In the genomic region with DNA sequence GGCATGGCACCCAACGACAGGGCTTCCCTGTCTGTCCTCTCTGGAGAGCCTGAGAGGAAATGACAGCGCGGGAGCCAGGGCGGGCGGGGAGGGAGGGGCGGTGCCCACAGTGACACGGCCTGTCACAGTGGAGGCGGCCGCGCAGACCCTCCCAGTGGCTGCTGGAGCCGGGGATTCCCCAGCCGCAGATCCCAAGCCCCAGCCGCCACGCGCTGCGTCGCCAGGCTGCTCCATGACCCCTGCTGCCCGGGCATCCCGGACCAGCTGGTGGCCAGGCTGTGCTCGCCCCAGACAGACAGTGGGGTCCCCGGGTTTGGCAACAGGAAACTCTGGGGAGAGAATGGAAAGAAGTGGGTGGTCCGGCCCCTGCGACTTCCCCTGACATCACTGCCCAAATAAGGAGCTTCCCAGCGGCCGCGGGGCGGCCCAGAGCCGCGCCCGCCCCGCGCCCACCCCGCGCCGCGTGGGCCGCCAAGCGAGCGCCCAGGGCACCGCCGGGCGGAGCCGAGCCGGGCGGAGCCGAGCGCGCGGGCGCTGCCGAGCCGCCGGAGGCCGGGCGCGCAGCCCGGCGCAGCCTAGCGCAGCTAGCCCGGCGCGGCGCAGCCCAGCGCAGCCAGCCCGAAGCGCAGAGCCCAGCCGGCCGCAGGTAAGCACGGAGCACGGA, we compare ENCODE assay signal across 9 mouse cellular contexts. TPM values are rescaled to one million over a fixed set of nuclear protein-coding genes. Genes with fewer than 3 reads are reported as not detected.
A peak's percentile ranks its signal among the peaks of the same experiment; 100 is the strongest.
DNase-seq lines count a peak whose midpoint lies in the region; ATAC-seq and TF ChIP-seq lines count a peak whose summit lies in the region.
"Had no signal": no experiment of that assay in that cellular context is flagged by ENCODE, and none has a peak within 500 bp of the region (broad histone marks: within the 10 kb centered on the region; RNA-seq: fewer than 3 reads in every experiment).

No protein-coding gene starts in this region.

- H3K4me3 ChIP-seq in cortical plate, adult 2 months (ENCODE audit: insufficient read depth, low read length), result peak overlapping the region; percentile 80
- H3K4me3 ChIP-seq in intestine, embryonic 16.5 days (ENCODE audit: low read length), result peak overlapping the region; percentile 60

- H3K9me3 ChIP-seq in intestine, embryonic 16.5 days (ENCODE audit: control insufficient read depth, low read length), result no peaks in the 10 kb centered on the region

- under 1% methylated on average over 66 of the region's 70 CpGs for WGBS in intestine, embryonic 16.5 days

- H3K4me2 ChIP-seq in intestine, embryonic 16.5 days (ENCODE audit: low read depth, low read length), result peak overlapping the region; percentile 91

- DNase-seq in heart, adult 11 months, result peak; percentile 98
- DNase-seq in left cerebral cortex, postnatal 36 days (ENCODE audit: low spot score in 2 of 2), result peak; percentile 75 to 79
- DNase-seq in mesoderm, embryonic 11.5 days (ENCODE audit: low read depth, low spot score), result peak; percentile 66
- peak; percentile 43 to 50 for DNase-seq in right cerebral cortex, postnatal 36 days (ENCODE audit: low spot score in 2 of 2)
- no peak for DNase-seq in c-Kit-positive CD71-positive TER-119-positive erythroid progenitor cells, embryonic 14.5 days (ENCODE audit: low spot score)

- H3K4me1 ChIP-seq in cortical plate, adult 2 months (ENCODE audit: control insufficient read depth, insufficient read depth, low read length), result peaks cover 18% of the 10 kb centered on the region
- H3K4me1 ChIP-seq in intestine, embryonic 16.5 days (ENCODE audit: control insufficient read depth, insufficient read depth, low read length), result no peaks in the 10 kb centered on the region

- peak overlapping the region; percentile 64 for H3K9ac ChIP-seq in intestine, embryonic 16.5 days (ENCODE audit: low read depth, low read length)

- no peak for TF ChIP-seq POLR2A in cortical plate, adult 2 months (IDR thresholded peaks at IDR 0.05; ENCODE audit: extremely low read depth, insufficient read depth, low read length)

- H3K27ac ChIP-seq in cortical plate, adult 2 months (ENCODE audit: insufficient read depth, low read length), result peak overlapping the region; percentile 90
- peak overlapping the region; percentile 27; the same call in 1 of the 2 replicates for H3K27ac ChIP-seq in intestine, embryonic 16.5 days (ENCODE audit: low read length)

- intact Hi-C loops in left cerebral cortex, postnatal 36 days (cut with DNase I), result loop anchor here (10.0 kb wide), 1 partner anchor 218 kb away; no protein-coding TSS in a partner anchor

- peaks cover 40% of the 10 kb centered on the region for H3K27me3 ChIP-seq in intestine, embryonic 16.5 days (replicated peaks; ENCODE audit: control insufficient read depth, insufficient read depth, low read length)

- no peak for TF ChIP-seq CTCF in cortical plate, adult 2 months (IDR thresholded peaks at IDR 0.05; ENCODE audit: extremely low read depth, insufficient read depth, low read length)

- peak; percentile 67 for ATAC-seq in activated CD4-positive, CD25-positive, alpha-beta regulatory T cell, adult 4 months
- ATAC-seq in intestine, embryonic 16.5 days, result peak; percentile 87

- no peaks in the 10 kb centered on the region for H3K36me3 ChIP-seq in intestine, embryonic 16.5 days (ENCODE audit: control insufficient read depth, insufficient read depth, low read length)

RNA-seq across cellular contexts. Expression of gene AL607142.1, which starts 32.3 kb away (rescaled TPM):
- not detected for polyA plus RNA-seq in activated CD4-positive, CD25-positive, alpha-beta regulatory T cell, adult 4 months (2017; shearing (Covaris generic))
- not detected in 2 replicates for polyA plus RNA-seq in cortical plate, adult 2 months (2012; rRNA removed)
- not detected in 2 replicates for polyA plus RNA-seq in intestine, embryonic 16.5 days (2015; fragmentation: Nextera tagmentation; extraction: Ambion mirVana)
- total RNA-seq in left cerebral cortex, postnatal 36 days (2021), result not detected
- polyA plus RNA-seq: gonadal fat pad, adult 2 months had no signal
